ENCODE assay signal across 13 mouse cellular contexts in the genomic region with DNA sequence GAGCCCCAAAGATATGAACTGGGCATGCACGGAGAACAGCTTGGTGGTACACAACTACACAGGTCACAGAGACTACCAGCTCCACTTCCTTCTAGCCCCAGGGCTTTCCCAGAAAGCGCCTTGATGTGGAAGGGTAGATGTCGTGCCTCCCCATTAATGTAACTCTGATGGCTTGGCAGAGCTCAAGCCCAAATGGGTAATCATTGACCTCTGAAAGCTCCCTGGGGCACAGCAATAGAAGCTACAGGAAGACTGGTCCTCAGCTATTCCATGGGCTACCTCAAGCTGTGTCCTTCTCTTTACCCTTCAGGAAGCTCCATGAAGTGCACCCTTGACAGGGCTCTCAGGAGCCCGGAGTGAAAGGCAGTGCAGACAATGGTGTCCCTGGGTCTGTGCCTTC. TPM values are rescaled to one million over a fixed set of nuclear protein-coding genes. Genes with fewer than 3 reads are reported as not detected.
"Had no signal": no experiment of that assay in that cellular context is flagged by ENCODE, and none has a peak within 500 bp of the region (broad histone marks: within the 10 kb centered on the region; RNA-seq: fewer than 3 reads in every experiment).

No protein-coding gene starts in this region.

- H3K27ac ChIP-seq: intestine, embryonic 15.5 days; limb, embryonic 12.5 days; liver, embryonic 14.5 days; midbrain, embryonic 12.5 days; neural tube, embryonic 13.5 days; stomach, embryonic 15.5 days had no signal

- H3K27me3 ChIP-seq: intestine, embryonic 15.5 days; limb, embryonic 12.5 days; neural tube, embryonic 13.5 days; stomach, embryonic 15.5 days had no signal

- H3K4me3 ChIP-seq: intestine, embryonic 15.5 days; limb, embryonic 12.5 days; midbrain, embryonic 12.5 days; neural tube, embryonic 13.5 days; stomach, embryonic 15.5 days had no signal

- H3K4me1 ChIP-seq: intestine, embryonic 15.5 days; midbrain, embryonic 12.5 days; neural tube, embryonic 13.5 days; stomach, embryonic 15.5 days had no signal

- DNase-seq: lung, adult 18-20 months; right cerebral cortex, postnatal 14 days; thymus, postnatal 36 days had no signal

- H3K9ac ChIP-seq: intestine, embryonic 15.5 days; limb, embryonic 12.5 days; liver, embryonic 14.5 days; midbrain, embryonic 12.5 days; neural tube, embryonic 13.5 days; stomach, embryonic 15.5 days had no signal

- ATAC-seq: intestine, embryonic 15.5 days; midbrain, embryonic 16.5 days had no signal

- H3K4me2 ChIP-seq: intestine, embryonic 15.5 days; limb, embryonic 12.5 days; midbrain, embryonic 12.5 days; neural tube, embryonic 13.5 days; stomach, embryonic 15.5 days had no signal

- H3K36me3 ChIP-seq: intestine, embryonic 15.5 days; limb, embryonic 12.5 days; midbrain, embryonic 12.5 days; neural tube, embryonic 13.5 days; stomach, embryonic 15.5 days had no signal

- H3K9me3 ChIP-seq: intestine, embryonic 15.5 days; limb, embryonic 12.5 days; midbrain, embryonic 12.5 days; neural tube, embryonic 13.5 days; stomach, embryonic 15.5 days had no signal

RNA-seq across cellular contexts. Expression of a gene that starts 12.6 kb away (rescaled TPM):
- polyA plus RNA-seq: intestine, embryonic 15.5 days; limb, embryonic 12.5 days; liver, adult 2 months; liver, embryonic 14.5 days; lung, embryonic 16.5 days; midbrain, embryonic 12.5 days; midbrain, embryonic 16.5 days; neural tube, embryonic 13.5 days; stomach, embryonic 15.5 days; thymus, postnatal 0 days had no signal

RNA-seq across cellular contexts. Expression of a gene that starts 40.8 kb away (rescaled TPM):
- polyA plus RNA-seq: thymus, postnatal 0 days had no signal
